Mouse (Mus musculus) forebrain, embryonic 15.5 days (tissue): ENCODE data around the gene Itgb4. TPM values are rescaled to one million over a fixed set of nuclear protein-coding genes. Genes with fewer than 3 reads are reported as not detected.

Source experiments
- ATAC-seq: fragments of 200-750 bp; cut with Nextera tagmentation; replicated peaks from 2 replicates; pipeline ENCODE4 v1.8.0; 2017; ENCODE audit warnings: mild to moderate bottlenecking, moderate TSS enrichment, moderate library complexity
- H3K27ac ChIP-seq: fragments of 300-500 bp; sonication (generic); replicated peaks from 2 replicates; pipeline ENCODE4 v1.5.1; 2015; ENCODE audit warnings: mild to moderate bottlenecking, inconsistent platforms
- H3K27me3 ChIP-seq: fragments of 300-500 bp; sonication (generic); 2 replicates; pipeline ENCODE4 v1.6.1; 2015; ENCODE audit warnings: inconsistent platforms
- H3K36me3 ChIP-seq: fragments of 300-500 bp; sonication (generic); 2 replicates; pipeline ENCODE4 v1.6.1; 2015; ENCODE audit warnings: mild to moderate bottlenecking, inconsistent platforms
- H3K4me1 ChIP-seq: fragments of 300-500 bp; sonication (generic); 2 replicates; pipeline ENCODE4 v1.6.1; 2015; ENCODE audit warnings: inconsistent platforms
- H3K4me2 ChIP-seq: fragments of 300-500 bp; sonication (generic); replicated peaks from 2 replicates; pipeline ENCODE4 v1.6.1; 2015; ENCODE audit warnings: mild to moderate bottlenecking, inconsistent platforms
- H3K4me3 ChIP-seq: fragments of 300-500 bp; sonication (generic); 2 replicates; pipeline ENCODE4 v1.5.1; 2015; ENCODE audit warnings: mild to moderate bottlenecking, inconsistent platforms
- H3K9ac ChIP-seq: fragments of 300-500 bp; sonication (generic); replicated peaks from 2 replicates; pipeline ENCODE4 v1.6.1; 2015; ENCODE audit warnings: mild to moderate bottlenecking, inconsistent platforms
- H3K9me3 ChIP-seq: fragments of 300-500 bp; sonication (generic); 2 replicates; pipeline ENCODE4 v1.6.1; 2016; ENCODE audit warnings: inconsistent platforms
- WGBS: fragments of 180-500 bp; shearing (Covaris S2); methylation state at CpG from one replicate; pipeline ENCODE4 v1.1.7; 2015; ENCODE audit warnings: mixed read lengths; 5-methylcytosine and 5-hydroxymethylcytosine counted together
- polyA plus RNA-seq: library from polyadenylated mRNA; unstranded; fragments of >200 nt; fragmentation: Nextera tagmentation; extraction: Ambion mirVana; gene quantifications from 2 replicates; pipeline ENCODE4 v1.2.1, GENCODE M21; 2015

The Itgb4 gene
- polyA plus RNA-seq, 1 experiment from 2014 or later = 0.69 TPM

DNA sequence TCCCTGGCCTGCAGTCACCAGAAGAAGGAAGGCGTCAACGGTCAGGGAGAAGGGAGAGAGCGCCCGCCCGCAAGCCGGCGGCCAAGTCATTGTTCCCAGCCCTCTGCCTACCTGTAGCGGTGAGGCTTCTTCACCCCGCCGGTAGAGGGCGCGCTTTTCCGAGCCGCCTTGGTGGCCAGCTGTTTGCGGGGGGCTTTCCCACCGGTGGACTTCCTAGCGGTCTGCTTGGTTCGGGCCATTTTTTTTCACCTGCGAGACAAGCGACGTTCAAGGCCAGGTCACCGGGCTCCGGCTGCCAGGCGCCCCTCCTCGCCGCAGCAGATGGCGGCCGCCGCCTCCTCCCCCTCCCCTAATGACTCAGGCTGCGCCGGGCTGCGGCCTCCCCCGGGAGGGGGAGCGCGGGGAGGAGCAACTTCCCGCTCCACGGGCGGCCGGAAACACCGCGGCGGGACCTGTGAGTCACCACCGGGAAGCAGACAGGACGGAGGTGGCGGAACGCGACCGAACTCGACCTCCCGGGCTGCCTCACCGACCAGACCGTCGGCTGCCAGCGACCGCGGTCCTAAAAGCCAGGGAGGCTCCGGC lies 49.4 kb downstream of the Itgb4 start:
- peaks cover 18% of the 10 kb centered on the region for H3K4me1 ChIP-seq
- peak overlapping the region; percentile 99 for H3K27ac ChIP-seq
- peaks cover 25% of the 10 kb centered on the region for H3K36me3 ChIP-seq
- no peaks in the 10 kb centered on the region for H3K27me3 ChIP-seq
- no peaks in the 10 kb centered on the region for H3K9me3 ChIP-seq
- H3K9ac ChIP-seq = peak overlapping the region; percentile 98
- ATAC-seq = peak; percentile 65
- peak overlapping the region; percentile 81 for H3K4me3 ChIP-seq
- peak overlapping the region; percentile 74 for H3K4me2 ChIP-seq
- WGBS = under 1% methylated on average over 57 of the region's 57 CpGs

DNA sequence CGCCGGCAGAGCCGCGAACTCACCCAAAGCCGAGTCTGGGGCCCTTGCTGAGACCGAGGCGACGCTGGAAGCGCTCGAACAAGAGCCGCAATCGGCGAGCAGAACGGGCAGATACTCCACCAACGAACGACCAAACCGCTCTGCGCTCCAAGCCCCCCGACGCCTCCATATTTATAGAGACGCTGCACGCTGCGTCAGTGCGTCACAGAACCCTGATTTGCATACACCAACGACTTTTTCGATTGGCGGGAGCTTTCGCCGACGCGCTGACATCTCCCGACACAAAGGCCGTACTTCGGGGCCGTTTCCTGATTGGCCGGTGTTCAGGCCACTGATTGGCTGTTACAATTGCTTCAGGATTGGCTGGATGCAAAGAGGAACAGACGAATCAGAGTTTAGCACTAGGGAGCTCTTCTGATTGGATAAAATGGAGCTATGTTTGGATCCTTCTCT lies 49.9 kb downstream of the Itgb4 start:
- Histone ChIP-seq H3K9ac (peak overlapping the region; percentile 98), H3K9me3 (no peaks in the 10 kb centered on the region), H3K27ac (peak overlapping the region; percentile 99), H3K4me3 (peak overlapping the region; percentile 81), H3K4me2 (no peak overlapping the region; the same call in 1 of the 2 replicates), H3K4me1 (peaks cover 18% of the 10 kb centered on the region), H3K27me3 (no peaks in the 10 kb centered on the region), H3K36me3 (peaks cover 25% of the 10 kb centered on the region)
- ATAC-seq = peak; percentile 97
- WGBS = under 1% methylated on average over 37 of the region's 37 CpGs

DNA sequence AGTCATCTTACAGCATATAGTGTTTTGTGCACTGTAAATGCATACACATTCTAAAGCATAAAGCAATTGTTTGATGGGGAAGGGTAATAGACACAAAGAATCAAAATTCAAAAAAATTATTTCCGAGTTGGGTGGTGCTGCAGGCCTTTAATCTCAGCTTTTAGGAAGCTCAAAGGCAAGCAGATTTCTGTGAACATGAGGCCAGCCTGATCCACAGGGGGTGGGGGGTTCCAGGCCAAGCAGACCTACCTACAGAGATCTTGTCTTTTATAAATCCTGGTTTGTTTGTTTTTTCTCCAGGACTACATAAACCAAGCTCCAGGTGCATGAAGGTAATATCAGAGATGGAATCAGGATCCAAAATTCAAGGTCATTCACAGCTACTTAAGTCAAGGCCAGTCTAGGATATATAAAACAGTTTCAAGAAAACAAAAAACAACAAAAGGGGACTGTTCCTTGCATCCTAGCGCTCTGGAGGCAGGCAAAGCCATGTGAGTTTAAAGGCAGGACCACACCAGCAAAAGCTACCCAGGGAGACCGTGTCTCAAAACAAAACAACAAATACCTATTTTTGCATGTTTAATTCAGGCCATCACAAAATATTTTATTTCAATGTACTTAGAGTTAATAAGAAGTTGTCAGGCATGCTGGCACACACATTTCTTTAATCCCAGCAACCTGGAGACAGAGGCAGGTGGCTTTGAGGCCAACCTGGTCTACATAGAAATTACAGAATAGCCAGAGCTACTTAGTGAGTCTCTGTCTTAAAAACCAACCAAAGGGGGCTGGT lies 50.7 kb downstream of the Itgb4 start:
- no peaks in the 10 kb centered on the region for H3K27me3 ChIP-seq
- peaks cover 23% of the 10 kb centered on the region for H3K4me1 ChIP-seq
- WGBS = 86% methylated on average over 3 of the region's 3 CpGs
- peaks cover 21% of the 10 kb centered on the region for H3K36me3 ChIP-seq
- peak overlapping the region; percentile 61 for H3K27ac ChIP-seq
- no peak for ATAC-seq
- no peak overlapping the region for H3K4me2 ChIP-seq
- no peaks in the 10 kb centered on the region for H3K9me3 ChIP-seq
- no peak overlapping the region for H3K4me3 ChIP-seq
- H3K9ac ChIP-seq = no peak overlapping the region

- no peak for ATAC-seq
- Histone ChIP-seq H3K9ac (no peak within 1 kb of the TSS), H3K9me3 (no peaks in the 10 kb centered on the region), H3K4me2 (no peak within 1 kb of the TSS), H3K36me3 (no peaks in the 10 kb centered on the region), H3K4me1 (peaks cover 25% of the 10 kb centered on the region), H3K4me3 (no peak within 1 kb of the TSS), H3K27ac (no peak within 1 kb of the TSS), H3K27me3 (no peaks in the 10 kb centered on the region)
- 84% methylated on average over 4 of the region's 4 CpGs for WGBS
These were observed 53.2 kb downstream of the Itgb4 start, which contains the start of gene H3f3b for GRCm38 (mm10) chr11:116027756-116028155. Gene H3f3b (minus strand): TSS chr11:116027962.

DNA sequence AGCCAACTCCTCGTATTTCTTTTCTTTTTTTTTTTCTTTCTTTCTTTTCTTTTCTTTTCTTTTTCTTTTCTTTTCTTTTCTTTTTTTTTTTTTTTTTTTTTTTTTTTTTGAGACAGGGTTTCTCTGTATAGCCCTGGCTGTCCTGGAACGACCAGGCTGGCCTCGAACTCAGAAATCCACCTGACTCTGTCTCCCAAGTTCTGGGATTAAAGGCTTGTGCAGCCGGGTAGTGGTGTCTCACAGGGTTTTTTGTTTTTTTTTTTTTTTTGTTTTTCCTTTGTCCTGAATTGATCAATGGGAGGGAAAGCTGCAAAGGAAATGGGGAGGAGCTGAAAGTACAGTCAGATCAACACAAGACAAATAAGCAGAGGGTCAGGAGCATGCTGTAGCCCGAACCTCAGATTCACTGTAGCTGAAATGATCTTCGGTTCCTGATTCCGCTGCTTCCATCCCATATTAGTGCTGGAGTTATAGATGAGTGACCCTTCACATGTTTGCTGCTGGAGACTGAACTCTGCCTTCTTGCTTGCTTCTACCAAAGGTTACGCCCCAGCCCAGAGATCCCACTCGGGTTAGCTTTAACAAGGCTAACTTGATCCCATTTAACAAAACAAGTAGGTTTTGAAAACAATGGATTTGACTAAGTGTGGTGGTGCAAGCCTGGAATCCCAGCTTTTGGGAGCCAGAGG lies 53.8 kb downstream of the Itgb4 start:
- Histone ChIP-seq H3K4me2 (no peak overlapping the region), H3K9ac (no peak overlapping the region), H3K36me3 (no peaks in the 10 kb centered on the region), H3K4me3 (no peak overlapping the region), H3K4me1 (peaks cover 30% of the 10 kb centered on the region), H3K9me3 (no peaks in the 10 kb centered on the region), H3K27ac (no peak overlapping the region), H3K27me3 (no peaks in the 10 kb centered on the region)
- 79% methylated on average over 9 of the region's 9 CpGs for WGBS
- ATAC-seq = no peak

- Histone ChIP-seq H3K9me3 (no peaks in the 10 kb centered on the region), H3K36me3 (no peaks in the 10 kb centered on the region), H3K4me1 (peaks cover 33% of the 10 kb centered on the region), H3K27ac (peak overlapping the region; percentile 61), H3K27me3 (no peaks in the 10 kb centered on the region), H3K4me3 (peak overlapping the region; percentile 85), H3K4me2 (peak overlapping the region; percentile 61), H3K9ac (peak overlapping the region; percentile 49)
- 83% methylated on average over 6 of the region's 6 CpGs for whole genome bisulfite sequencing
- ATAC-seq = peak; percentile 0; the same call in 1 of the 2 replicates
These were observed 54.8 kb downstream of the Itgb4 start for GRCm38 (mm10) chr11:116029086-116029865.

DNA sequence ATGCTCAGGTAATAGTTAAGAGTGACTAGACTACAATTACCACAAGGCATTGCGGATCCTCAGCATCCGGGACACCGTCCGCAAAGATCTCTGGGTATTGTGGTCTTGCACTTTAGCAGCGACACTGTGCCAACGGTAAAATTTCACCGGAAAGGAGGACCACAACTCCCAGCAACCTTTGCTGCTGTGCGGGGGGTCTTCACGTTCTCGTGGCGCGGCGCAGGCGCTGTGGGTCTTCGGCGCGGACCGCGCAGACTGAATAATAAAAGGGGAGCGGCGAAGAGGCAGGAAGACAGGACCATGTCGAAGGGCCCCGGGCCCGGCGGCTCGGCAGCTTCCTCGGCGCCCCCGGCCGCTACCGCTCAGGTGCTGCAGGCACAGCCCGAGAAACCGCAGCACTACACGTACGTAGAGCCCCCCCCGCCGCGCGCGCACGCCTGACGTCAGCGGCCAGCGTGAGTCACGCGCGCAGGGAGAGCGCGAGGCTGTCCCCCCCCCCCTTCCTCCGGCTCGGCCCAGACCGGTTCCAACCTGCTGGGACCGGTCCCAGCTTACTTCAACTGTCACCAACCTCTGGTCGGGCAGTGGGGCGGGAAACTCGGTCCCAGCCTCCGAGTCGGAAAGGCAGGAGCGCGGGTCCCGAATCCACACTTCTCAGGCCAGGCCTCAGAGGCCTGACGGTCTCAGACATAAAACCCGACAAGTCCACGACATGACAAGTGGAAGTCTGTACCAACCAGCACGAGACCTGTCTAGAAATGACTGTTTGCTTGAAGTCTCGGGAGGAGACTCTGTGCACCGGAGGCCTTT lies 55.8 kb downstream of the Itgb4 start, which contains the start of gene Unk:
TSS of gene Unk (plus strand) at position 235 of the 810 bp plus-strand sequence.
- Histone ChIP-seq H3K4me3 (peak within 1 kb of the TSS; percentile 85), H3K36me3 (no peaks in the 10 kb centered on the region), H3K4me2 (peak within 1 kb of the TSS; percentile 82), H3K9me3 (no peaks in the 10 kb centered on the region), H3K27ac (peak within 1 kb of the TSS; percentile 100), H3K27me3 (no peaks in the 10 kb centered on the region), H3K9ac (peak within 1 kb of the TSS; percentile 97), H3K4me1 (peaks cover 33% of the 10 kb centered on the region)
- ATAC-seq = peak; percentile 96
- WGBS = 0% methylated on average over 60 of the region's 67 CpGs

DNA sequence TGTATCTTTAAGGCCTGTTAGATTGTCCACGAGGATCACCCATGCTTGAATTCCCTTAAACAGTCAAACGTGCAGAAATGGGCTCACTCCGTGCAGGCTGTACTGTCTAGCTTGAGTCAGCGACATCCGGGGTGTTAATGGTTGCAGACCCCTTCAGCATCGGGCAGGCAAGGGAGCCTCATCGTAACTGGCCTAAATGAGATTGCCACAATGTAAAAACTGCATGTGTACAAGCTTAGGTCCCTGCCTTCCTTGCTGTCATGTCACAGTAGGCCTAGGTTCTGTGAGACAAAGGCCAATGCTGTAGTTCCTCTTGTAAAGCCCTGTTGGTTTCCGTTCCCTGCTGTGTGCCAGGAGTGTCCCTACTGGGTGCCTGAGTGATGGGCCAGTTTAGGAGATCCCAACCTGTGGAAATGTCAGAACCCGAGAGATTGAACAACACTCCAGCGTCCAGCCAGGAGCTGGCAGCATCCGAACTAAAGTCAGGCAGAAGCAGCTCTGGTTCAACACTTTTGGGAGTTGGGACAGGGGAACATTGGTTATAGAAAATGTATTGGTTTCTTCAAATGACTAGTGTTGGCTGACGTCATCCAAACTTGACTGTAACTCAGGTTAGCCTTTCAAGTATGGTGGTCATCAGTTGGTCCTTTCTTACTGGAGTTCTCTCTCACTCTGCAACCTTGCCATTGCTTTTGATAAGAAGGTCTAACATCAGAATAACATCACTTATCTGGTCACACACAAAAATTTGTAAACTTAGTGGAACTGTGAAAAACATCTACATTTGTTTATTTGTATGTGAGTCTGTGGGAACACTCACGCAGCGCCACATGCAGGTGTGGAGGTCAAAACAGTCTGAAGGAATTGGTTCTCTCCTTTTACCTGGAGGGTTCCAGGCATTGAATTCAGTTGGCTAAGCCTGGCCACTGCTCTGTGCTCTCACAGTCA lies 56.7 kb downstream of the Itgb4 start:
- H3K4me3 ChIP-seq = peak overlapping the region; percentile 85
- H3K9me3 ChIP-seq = no peaks in the 10 kb centered on the region
- 24% methylated on average over 14 of the region's 14 CpGs for WGBS
- peaks cover 33% of the 10 kb centered on the region for H3K4me1 ChIP-seq
- ATAC-seq = peak; percentile 26
- H3K27ac ChIP-seq = peak overlapping the region; percentile 100
- H3K36me3 ChIP-seq = no peaks in the 10 kb centered on the region
- H3K27me3 ChIP-seq = no peaks in the 10 kb centered on the region
- H3K9ac ChIP-seq = peak overlapping the region; percentile 97
- H3K4me2 ChIP-seq = peak overlapping the region; percentile 82

- Histone ChIP-seq H3K4me2 (no peak overlapping the region), H3K4me3 (no peak overlapping the region), H3K9me3 (no peaks in the 10 kb centered on the region), H3K9ac (no peak overlapping the region), H3K36me3 (peaks cover 9% of the 10 kb centered on the region), H3K4me1 (peaks cover 30% of the 10 kb centered on the region), H3K27me3 (no peaks in the 10 kb centered on the region), H3K27ac (no peak overlapping the region)
- 95% methylated on average over 6 of the region's 6 CpGs for WGBS
- ATAC-seq = no peak
These were observed 60.1 kb downstream of the Itgb4 start for GRCm38 (mm10) chr11:116034584-116034983.

DNA sequence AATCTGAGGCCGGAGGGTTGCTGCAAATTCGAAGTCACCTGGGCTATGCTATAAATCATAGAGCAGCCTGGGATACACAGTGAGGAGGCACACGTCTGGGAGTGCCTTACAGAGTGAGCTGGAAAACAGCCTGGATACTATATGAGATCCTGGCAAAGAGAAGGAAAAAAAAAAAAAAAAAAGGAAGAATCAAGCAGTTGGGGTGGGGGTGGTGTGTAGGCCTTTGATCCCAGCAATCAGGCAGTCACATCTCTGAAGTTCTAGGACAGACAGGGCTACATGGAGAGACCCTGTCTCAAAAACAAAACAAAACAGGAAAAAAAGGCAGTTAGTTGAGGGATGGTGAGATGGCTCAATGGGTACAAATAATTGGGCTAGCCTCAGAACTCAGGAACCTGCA lies 62.2 kb downstream of the Itgb4 start:
- H3K36me3 ChIP-seq = peaks cover 22% of the 10 kb centered on the region
- H3K4me2 ChIP-seq = no peak overlapping the region
- H3K4me1 ChIP-seq = peaks cover 18% of the 10 kb centered on the region
- H3K4me3 ChIP-seq = no peak overlapping the region
- ATAC-seq = no peak
- WGBS = 96% methylated on average over 3 of the region's 3 CpGs
- no peak overlapping the region for H3K27ac ChIP-seq
- H3K9ac ChIP-seq = no peak overlapping the region
- H3K9me3 ChIP-seq = no peaks in the 10 kb centered on the region
- no peaks in the 10 kb centered on the region for H3K27me3 ChIP-seq
